Mouse (Mus musculus) kidney, adult 2 months (tissue): Measurements from ENCODE around the gene Gm7694.
A peak's percentile ranks its signal among the peaks of the same experiment; 100 is the strongest.

Experiments
- CTCF ChIP-seq: fragments of 200-500 bp; conservative IDR thresholded peaks from 2 replicates; pipeline ENCODE4 v1.5.1; 2011; ENCODE audit warnings: low read depth, mild to moderate bottlenecking, control low read depth, low read length, moderate library complexity, mixed read lengths; ENCODE audit not compliant: insufficient read depth, insufficient read length
- POLR2A ChIP-seq: fragments of 200-500 bp; IDR thresholded peaks from one replicate; pipeline ENCODE4 v1.6.1; 2011; ENCODE audit warnings: low read depth, low read length, control low read depth

DNA sequence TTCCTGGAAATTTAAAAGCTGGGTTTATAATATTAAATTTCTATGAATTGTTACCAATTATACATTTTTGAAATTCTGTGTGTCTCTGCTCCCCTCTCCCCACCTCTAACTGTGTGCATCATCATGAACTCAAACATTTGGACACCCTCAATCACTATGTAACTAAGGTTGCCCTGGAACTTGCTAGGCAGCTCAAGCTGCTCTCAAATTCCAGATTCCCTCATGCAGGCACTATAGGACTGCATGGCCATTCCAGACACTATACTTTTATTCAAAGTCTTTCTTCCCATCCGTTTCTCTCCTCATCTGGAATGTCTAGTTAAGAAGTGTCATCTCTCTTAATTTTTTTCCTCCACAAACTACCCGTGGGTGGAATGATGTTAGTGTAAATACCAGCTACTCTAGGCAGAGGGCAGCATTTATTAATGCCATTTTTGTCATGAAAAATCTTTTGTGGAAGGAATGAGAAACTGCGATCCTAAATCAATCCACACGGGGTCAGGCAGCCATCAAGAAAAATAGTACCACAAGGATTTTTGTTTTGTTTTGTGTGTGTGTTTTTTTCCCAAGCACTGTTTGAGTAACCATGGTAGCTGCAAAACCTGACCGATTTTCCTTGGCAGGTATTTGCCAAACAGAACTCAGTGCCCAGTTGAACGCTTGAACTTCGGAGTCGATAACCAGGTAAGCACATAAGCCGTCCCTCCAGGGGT, 13.7 kb downstream of the Gm7694 start:
- no peak for TF ChIP-seq POLR2A
- peak; percentile 30; the same call in 1 of the 2 replicates for TF ChIP-seq CTCF
